11 mouse cellular contexts compared by ENCODE assay signal in genomic region chr2:112538783-112539182, GRCm38 (mm10). TPM values are rescaled to one million over a fixed set of nuclear protein-coding genes. Genes with fewer than 3 reads are reported as not detected.
DNase-seq lines count a peak whose midpoint lies in the region; ATAC-seq and TF ChIP-seq lines count a peak whose summit lies in the region.
"Had no signal": no experiment of that assay in that cellular context is flagged by ENCODE, and none has a peak within 500 bp of the region (broad histone marks: within the 10 kb centered on the region; RNA-seq: fewer than 3 reads in every experiment).

No protein-coding gene starts in this region.

- H3K4me2 ChIP-seq in kidney, embryonic 14.5 days (replicated peaks; ENCODE audit: low read depth, low read length), result no peak overlapping the region
- H3K4me2 ChIP-seq: embryonic facial prominence, embryonic 13.5 days had no signal

- DNase-seq in adrenal gland, postnatal 10 days, result peak; percentile 25
- no peak for DNase-seq in adrenal gland, adult 18-20 months (ENCODE audit: low spot score in 2 of 2)
- DNase-seq in kidney, postnatal 10 days, result peak; percentile 15
- DNase-seq in G1E (ENCODE audit: low spot score), result no peak
- DNase-seq in fibroblast of lung, adult 2 months (ENCODE audit: low read depth), result peak; percentile 1
- no peak for DNase-seq in thymus, postnatal 36 days
- no peak for DNase-seq in right cerebral cortex, postnatal 4 days

- no peaks in the 10 kb centered on the region for H3K4me1 ChIP-seq in kidney, embryonic 14.5 days (ENCODE audit: control insufficient read depth, insufficient read depth, low read length)
- H3K4me1 ChIP-seq in G1E (ENCODE audit: insufficient read depth, low read depth, low read length), result no peaks in the 10 kb centered on the region; the same call in 1 of the 2 replicates
- H3K4me1 ChIP-seq: embryonic facial prominence, embryonic 13.5 days had no signal

- no peak overlapping the region for H3K27ac ChIP-seq in kidney, embryonic 14.5 days (ENCODE audit: low read depth, low read length)
- H3K27ac ChIP-seq: embryonic facial prominence, embryonic 13.5 days had no signal

- TF ChIP-seq CTCF in G1E (IDR thresholded peaks at IDR 0.05; ENCODE audit: low read depth, low read length), result 0 out of 2 replicates have a peak, but pooled peaks have one; percentile 7

- no peak for ATAC-seq in kidney, embryonic 14.5 days (ENCODE audit: low FRiP score, low TSS enrichment)
- ATAC-seq in G1E (ENCODE audit: extremely low read depth, insufficient number of reproducible peaks, low FRiP score, poor library complexity, severe bottlenecking), result no peak

- H3K27me3 ChIP-seq in kidney, embryonic 14.5 days (ENCODE audit: control insufficient read depth, insufficient read depth, low read length), result no peaks in the 10 kb centered on the region
- no peaks in the 10 kb centered on the region for H3K27me3 ChIP-seq in G1E (ENCODE audit: insufficient read depth, low read length)
- H3K27me3 ChIP-seq: embryonic facial prominence, embryonic 13.5 days had no signal

- no peak overlapping the region for H3K9ac ChIP-seq in kidney, embryonic 14.5 days (ENCODE audit: low read depth, low read length)
- H3K9ac ChIP-seq: embryonic facial prominence, embryonic 13.5 days had no signal

- H3K4me3 ChIP-seq in kidney, embryonic 14.5 days (ENCODE audit: low read length), result no peak overlapping the region
- H3K4me3 ChIP-seq in G1E (ENCODE audit: low read depth, low read length), result no peak overlapping the region
- H3K4me3 ChIP-seq: embryonic facial prominence, embryonic 13.5 days had no signal

- no peaks in the 10 kb centered on the region for H3K9me3 ChIP-seq in kidney, embryonic 14.5 days (ENCODE audit: control insufficient read depth, low read length)
- H3K9me3 ChIP-seq in G1E (replicated peaks), result no peaks in the 10 kb centered on the region
- H3K9me3 ChIP-seq: embryonic facial prominence, embryonic 13.5 days had no signal

- 92% methylated on average over 1 of the region's 1 CpGs for WGBS in kidney, embryonic 14.5 days

- H3K36me3 ChIP-seq in kidney, embryonic 14.5 days (ENCODE audit: control insufficient read depth, insufficient read depth, low read length), result no peaks in the 10 kb centered on the region
- H3K36me3 ChIP-seq in G1E (replicated peaks), result peaks cover 4% of the 10 kb centered on the region
- H3K36me3 ChIP-seq: embryonic facial prominence, embryonic 13.5 days had no signal

RNA-seq across cellular contexts. Expression of gene Aven, which starts 46.0 kb away (rescaled TPM):
- 10 to 100 TPM; 12.2 to 15.1 TPM for total RNA-seq in adrenal gland, postnatal 10 days (2021)
- total RNA-seq in adrenal gland, adult 18-20 months (2021), result 10 to 100 TPM; 17.9 to 19.6 TPM
- 10.9 and 12.4 TPM in 2 replicates for polyA plus RNA-seq in kidney, embryonic 14.5 days (2014; fragmentation: Nextera tagmentation; extraction: Ambion mirVana)
- total RNA-seq in G1E (2014; fragmentation: Nextera tagmentation) (9.8 and 11.4 TPM in 2 replicates), G1E (2017) (25.5 and 29.7 TPM in 2 replicates)
- polyA plus RNA-seq in G1E (2012), result 6.9 and 10.2 TPM in 2 replicates

RNA-seq across cellular contexts. Expression of gene Chrm5, which starts 58.2 kb away (rescaled TPM):
- not detected for total RNA-seq in adrenal gland, postnatal 10 days (2021)
- not detected for total RNA-seq in adrenal gland, adult 18-20 months (2021)
- polyA plus RNA-seq in kidney, embryonic 14.5 days (2014; fragmentation: Nextera tagmentation; extraction: Ambion mirVana), result 0.20 and 0.22 TPM in 2 replicates
- total RNA-seq in G1E (2014; fragmentation: Nextera tagmentation), result not detected in 2 replicates
- total RNA-seq in G1E (2017), result not detected in 2 replicates
- not detected in 2 replicates for polyA plus RNA-seq in G1E (2012)
- total RNA-seq: heart, postnatal 14 days had no signal
- polyA plus RNA-seq: embryonic facial prominence, embryonic 13.5 days; limb, embryonic 14.5 days had no signal

Comparison
In these comparisons a context has a peak if more than half of its experiments do, and no peak if none do; other contexts are left out.
1. DNase-seq: peak in adrenal gland, postnatal 10 days (single experiment), kidney, postnatal 10 days (single experiment) and fibroblast of lung, adult 2 months (single experiment); none in adrenal gland, adult 18-20 months (0 of 2), G1E (single experiment), thymus, postnatal 36 days (0 of 2) and right cerebral cortex, postnatal 4 days (single experiment).